Mouse (Mus musculus): ENCODE data around the gene Hist2h2ab. TPM values are rescaled to one million over a fixed set of nuclear protein-coding genes. Genes with fewer than 3 reads are reported as not detected.
A peak's percentile ranks its signal among the peaks of the same experiment; 100 is the strongest.

The Hist2h2ab gene
- polyA plus RNA-seq, 1 experiment from 2014 or later = 2.0 TPM

DNA sequence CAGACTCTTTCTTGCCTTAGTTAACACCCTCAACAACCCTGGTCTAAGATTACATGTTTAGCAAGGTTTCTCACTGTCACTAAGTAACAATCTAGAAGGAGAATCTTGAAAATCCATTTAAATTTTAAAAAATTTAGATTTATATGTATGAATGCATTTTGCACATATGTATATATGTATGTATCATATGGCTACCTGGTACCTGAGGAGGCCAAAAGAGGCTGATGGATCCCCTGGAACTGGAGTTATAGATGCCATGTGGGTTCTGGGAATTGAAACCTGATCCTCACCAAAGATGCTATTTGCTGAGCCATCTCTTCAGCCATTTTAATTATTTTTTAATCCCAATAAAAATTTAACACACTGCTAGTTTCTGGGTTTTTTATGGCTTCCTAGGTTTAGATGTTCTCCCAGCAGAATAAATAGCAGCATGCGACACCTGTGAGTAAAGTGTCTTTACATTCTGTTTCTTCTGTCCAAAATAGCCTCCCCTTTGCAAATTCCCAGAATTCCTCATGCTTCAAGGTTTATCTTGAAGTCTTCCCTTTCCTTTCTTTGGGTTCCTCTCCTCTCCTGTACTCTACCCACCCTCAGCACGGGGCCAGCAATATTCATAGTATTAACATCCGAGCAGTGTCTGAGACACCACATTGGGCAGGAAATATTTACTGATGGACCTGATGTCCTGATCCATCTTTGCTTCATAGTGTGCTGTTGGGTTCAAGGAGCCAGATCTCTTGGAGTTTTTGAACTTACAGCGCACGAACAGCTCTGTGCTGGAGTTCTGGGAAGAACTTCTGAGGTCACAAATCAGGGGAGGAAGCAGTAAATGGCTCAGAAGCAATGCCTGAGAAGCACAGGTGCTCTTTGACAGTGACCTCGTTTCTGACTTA, 28.7 kb downstream of the Hist2h2ab start:
- H3K4me1 ChIP-seq (replicated peaks) = peaks cover 44% of the 10 kb centered on the region

DNA sequence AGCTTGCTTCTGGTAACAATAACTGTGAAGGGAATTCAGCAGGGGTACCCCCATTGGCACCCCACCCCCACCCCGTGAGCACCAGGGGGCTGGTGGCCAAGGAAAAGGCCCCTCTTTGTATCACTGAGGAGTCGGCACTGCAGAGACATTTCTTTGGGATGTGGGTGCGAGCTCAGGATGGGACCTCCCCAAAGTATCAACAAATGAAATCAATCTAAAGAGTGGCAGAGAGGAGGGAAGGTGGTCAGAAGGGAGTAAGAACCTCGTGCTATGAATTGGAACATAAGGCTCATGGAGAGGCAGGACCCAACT, 29.3 kb downstream of the Hist2h2ab start:
- WGBS = 50% methylated on average over 4 of the region's 4 CpGs
- Histone ChIP-seq H3K9ac (replicated peaks) (no peak overlapping the region), H3K27ac (peak overlapping the region; percentile 18; the same call in 1 of the 2 replicates), H3K4me1 (replicated peaks) (peaks cover 38% of the 10 kb centered on the region), H3K9me3 (no peaks in the 10 kb centered on the region), H3K36me3 (no peaks in the 10 kb centered on the region), H3K27me3 (peaks cover 11% of the 10 kb centered on the region; the same call in 1 of the 2 replicates), H3K4me2 (peak overlapping the region; percentile 59), H3K4me3 (replicated peaks) (peak overlapping the region; percentile 46; the same call in 1 of the 2 replicates)
- ATAC-seq (ENCODE audit: insufficient number of reproducible peaks, insufficient read depth, low FRiP score, low TSS enrichment, low read depth) = no peak

More for the DNA sequence above, 28.7 kb downstream of the Hist2h2ab start:
- 39% methylated on average over 6 of the region's 6 CpGs for WGBS
- Histone ChIP-seq H3K4me2 (peak overlapping the region; percentile 59), H3K4me3 (replicated peaks) (peak overlapping the region; percentile 46), H3K36me3 (no peaks in the 10 kb centered on the region), H3K9me3 (no peaks in the 10 kb centered on the region), H3K27ac (peak overlapping the region; percentile 18; the same call in 1 of the 2 replicates), H3K9ac (replicated peaks) (no peak overlapping the region; the same call in 1 of the 2 replicates), H3K27me3 (peaks cover 6% of the 10 kb centered on the region; the same call in 1 of the 2 replicates)
- ATAC-seq (ENCODE audit: insufficient number of reproducible peaks, insufficient read depth, low FRiP score, low TSS enrichment, low read depth) = no peak

DNA sequence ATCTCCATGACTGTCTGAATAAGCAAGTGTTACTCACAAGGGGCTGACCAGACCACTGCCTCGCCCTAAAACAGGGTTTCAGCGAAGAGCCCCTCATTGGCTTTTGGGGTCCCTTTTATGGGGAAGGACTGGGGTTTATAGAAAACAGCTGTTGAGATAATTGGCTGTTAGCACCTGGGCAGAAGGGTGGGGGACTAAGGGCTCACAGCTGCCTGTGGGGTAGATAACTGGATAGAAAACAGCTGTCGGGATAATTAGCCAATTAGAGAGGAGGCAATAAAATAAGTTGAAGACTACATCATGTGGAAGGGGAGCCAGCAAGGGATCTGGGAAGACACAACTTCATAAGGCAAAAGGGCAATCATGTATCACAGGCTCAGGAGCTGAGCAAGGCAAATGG, 31.2 kb downstream of the Hist2h2ab start:
- peaks cover 12% of the 10 kb centered on the region; the same call in 1 of the 2 replicates for H3K27me3 ChIP-seq
- no peak overlapping the region for H3K4me3 ChIP-seq (replicated peaks)
- ATAC-seq (ENCODE audit: insufficient number of reproducible peaks, insufficient read depth, low FRiP score, low TSS enrichment, low read depth) = no peak
- H3K4me2 ChIP-seq = peak overlapping the region; percentile 30
- H3K4me1 ChIP-seq (replicated peaks) = peaks cover 32% of the 10 kb centered on the region
- 0 out of 2 replicates have a peak overlapping the region, but pooled peaks have one; percentile 17 for H3K27ac ChIP-seq
- H3K9me3 ChIP-seq = no peaks in the 10 kb centered on the region
- no peak overlapping the region for H3K9ac ChIP-seq (replicated peaks)
- 7% methylated on average over 3 of the region's 3 CpGs for WGBS
- no peaks in the 10 kb centered on the region for H3K36me3 ChIP-seq

GRCm38 (mm10) chr3:96251787-96252186, 32.1 kb downstream of the Hist2h2ab start:
- ATAC-seq (ENCODE audit: insufficient number of reproducible peaks, insufficient read depth, low FRiP score, low TSS enrichment, low read depth) = no peak
- H3K4me3 ChIP-seq (replicated peaks) = no peak overlapping the region
- peaks cover 12% of the 10 kb centered on the region; the same call in 1 of the 2 replicates for H3K27me3 ChIP-seq
- H3K36me3 ChIP-seq = no peaks in the 10 kb centered on the region
- peaks cover 32% of the 10 kb centered on the region for H3K4me1 ChIP-seq (replicated peaks)
- WGBS = 81% methylated on average over 3 of the region's 3 CpGs
- H3K9ac ChIP-seq (replicated peaks) = no peak overlapping the region
- H3K27ac ChIP-seq = no peak overlapping the region
- no peaks in the 10 kb centered on the region for H3K9me3 ChIP-seq
- no peak overlapping the region for H3K4me2 ChIP-seq

DNA sequence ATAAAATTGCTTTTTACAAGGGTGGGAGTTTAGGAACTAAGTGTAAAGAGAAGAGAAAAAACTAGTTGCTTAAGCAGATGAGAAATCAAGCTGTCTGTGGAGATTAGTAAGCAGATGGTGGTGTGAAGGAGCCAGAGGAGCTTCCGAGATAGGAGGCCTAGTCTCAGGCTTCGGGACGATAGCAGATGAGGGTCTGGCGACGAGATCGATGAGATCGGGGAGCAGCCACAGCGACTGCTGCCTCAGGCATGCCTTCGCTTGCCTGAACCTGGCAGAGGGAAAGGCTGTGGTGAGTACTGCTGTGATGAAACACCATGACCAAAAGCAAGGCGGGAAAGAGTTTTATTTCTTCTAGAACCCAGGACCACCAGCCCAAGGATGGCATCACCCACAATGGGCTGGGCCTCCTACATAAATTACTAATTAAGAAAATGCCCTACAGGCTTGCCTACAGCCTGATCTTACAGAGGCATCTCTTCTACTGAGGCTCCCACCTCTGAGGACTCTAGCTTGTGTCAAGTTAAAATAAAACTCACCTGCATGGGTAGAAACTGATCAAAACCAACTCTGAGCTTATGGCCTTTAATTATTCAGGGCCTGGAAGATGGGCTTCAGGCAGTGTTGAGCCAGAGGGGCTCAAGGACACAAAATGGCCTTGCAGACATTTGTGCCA, 35.2 kb downstream of the Hist2h2ab start:
- H3K9me3 ChIP-seq = no peaks in the 10 kb centered on the region
- H3K4me2 ChIP-seq = no peak overlapping the region
- no peak overlapping the region for H3K4me3 ChIP-seq (replicated peaks)
- no peak overlapping the region for H3K27ac ChIP-seq
- H3K9ac ChIP-seq (replicated peaks) = no peak overlapping the region
- no peak for ATAC-seq (ENCODE audit: insufficient number of reproducible peaks, insufficient read depth, low FRiP score, low TSS enrichment, low read depth)
- H3K4me1 ChIP-seq (replicated peaks) = peaks cover 16% of the 10 kb centered on the region
- 40% methylated on average over 10 of the region's 10 CpGs for WGBS
- H3K36me3 ChIP-seq = no peaks in the 10 kb centered on the region
- H3K27me3 ChIP-seq = peaks cover 12% of the 10 kb centered on the region; the same call in 1 of the 2 replicates

DNA sequence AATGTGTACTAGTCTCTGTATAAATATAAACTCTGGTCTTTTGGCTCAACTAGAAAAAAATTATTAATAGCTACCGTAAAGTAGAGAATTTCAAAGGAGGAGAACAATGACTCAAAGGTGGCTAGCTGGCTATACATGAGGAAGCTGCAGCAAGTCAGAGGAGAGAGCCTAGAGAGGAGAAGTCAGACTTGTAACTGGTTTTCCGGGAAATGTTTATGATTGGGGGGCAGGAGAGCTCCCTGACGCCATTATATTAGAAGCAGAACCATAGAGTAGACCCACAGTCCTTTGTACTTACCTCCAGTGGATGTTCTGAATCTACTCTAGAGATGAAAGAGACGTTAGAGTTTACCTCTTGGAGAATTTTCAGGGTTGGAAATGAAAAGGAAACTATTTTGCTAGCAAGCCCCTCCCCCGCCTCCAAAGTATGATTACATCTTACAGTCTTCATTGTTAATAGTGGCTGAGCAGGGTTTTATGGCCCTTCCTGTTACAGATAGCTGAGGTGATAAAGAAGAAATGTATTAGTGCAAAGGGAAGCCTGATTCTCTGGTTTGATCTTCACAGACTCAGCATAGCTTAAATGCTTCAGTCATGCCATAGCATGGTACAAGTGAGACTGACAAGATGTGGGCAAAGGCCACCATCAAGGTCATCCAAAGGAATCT, 36.4 kb downstream of the Hist2h2ab start:
- Histone ChIP-seq H3K4me3 (replicated peaks) (no peak overlapping the region), H3K27me3 (peaks cover 12% of the 10 kb centered on the region; the same call in 1 of the 2 replicates), H3K27ac (no peak overlapping the region), H3K4me1 (replicated peaks) (peaks cover 4% of the 10 kb centered on the region), H3K36me3 (no peaks in the 10 kb centered on the region), H3K4me2 (no peak overlapping the region), H3K9ac (replicated peaks) (no peak overlapping the region), H3K9me3 (no peaks in the 10 kb centered on the region)
- 72% methylated on average over 5 of the region's 5 CpGs for WGBS
- ATAC-seq (ENCODE audit: insufficient number of reproducible peaks, insufficient read depth, low FRiP score, low TSS enrichment, low read depth) = no peak

- Histone ChIP-seq H3K4me2 (no peak overlapping the region), H3K36me3 (no peaks in the 10 kb centered on the region), H3K4me3 (replicated peaks) (no peak overlapping the region), H3K4me1 (replicated peaks) (peaks cover 9% of the 10 kb centered on the region), H3K9ac (replicated peaks) (no peak overlapping the region), H3K9me3 (no peaks in the 10 kb centered on the region), H3K27me3 (peaks cover 12% of the 10 kb centered on the region; the same call in 1 of the 2 replicates), H3K27ac (no peak overlapping the region)
- no peak for ATAC-seq (ENCODE audit: insufficient number of reproducible peaks, insufficient read depth, low FRiP score, low TSS enrichment, low read depth)
- WGBS = 59% methylated on average over 3 of the region's 3 CpGs
These were observed 37.5 kb downstream of the Hist2h2ab start for GRCm38 (mm10) chr3:96257190-96257589.

- H3K9me3 ChIP-seq = no peaks in the 10 kb centered on the region
- peaks cover 24% of the 10 kb centered on the region for H3K4me1 ChIP-seq (replicated peaks)
- no peaks in the 10 kb centered on the region for H3K36me3 ChIP-seq
- no peaks in the 10 kb centered on the region for H3K27me3 ChIP-seq
- no peak for ATAC-seq (ENCODE audit: insufficient number of reproducible peaks, insufficient read depth, low FRiP score, low TSS enrichment, low read depth)
- H3K9ac ChIP-seq (replicated peaks) = no peak overlapping the region
- no peak overlapping the region for H3K4me2 ChIP-seq
- no peak overlapping the region for H3K4me3 ChIP-seq (replicated peaks)
- H3K27ac ChIP-seq = no peak overlapping the region
- WGBS = 88% methylated on average over 5 of the region's 5 CpGs
These were observed 40.6 kb downstream of the Hist2h2ab start for GRCm38 (mm10) chr3:96260220-96260619.

GRCm38 (mm10) chr3:96261623-96262022, 42.0 kb downstream of the Hist2h2ab start:
- 69% methylated on average over 3 of the region's 3 CpGs for WGBS
- H3K27me3 ChIP-seq = no peaks in the 10 kb centered on the region
- H3K36me3 ChIP-seq = no peaks in the 10 kb centered on the region
- H3K4me2 ChIP-seq = peak overlapping the region; percentile 76
- peaks cover 25% of the 10 kb centered on the region for H3K4me1 ChIP-seq (replicated peaks)
- H3K9ac ChIP-seq (replicated peaks) = peak overlapping the region; percentile 80
- H3K27ac ChIP-seq = peak overlapping the region; percentile 98
- H3K9me3 ChIP-seq = no peaks in the 10 kb centered on the region
- peak overlapping the region; percentile 61; the same call in 1 of the 2 replicates for H3K4me3 ChIP-seq (replicated peaks)
- ATAC-seq (ENCODE audit: insufficient number of reproducible peaks, insufficient read depth, low FRiP score, low TSS enrichment, low read depth) = no peak

DNA sequence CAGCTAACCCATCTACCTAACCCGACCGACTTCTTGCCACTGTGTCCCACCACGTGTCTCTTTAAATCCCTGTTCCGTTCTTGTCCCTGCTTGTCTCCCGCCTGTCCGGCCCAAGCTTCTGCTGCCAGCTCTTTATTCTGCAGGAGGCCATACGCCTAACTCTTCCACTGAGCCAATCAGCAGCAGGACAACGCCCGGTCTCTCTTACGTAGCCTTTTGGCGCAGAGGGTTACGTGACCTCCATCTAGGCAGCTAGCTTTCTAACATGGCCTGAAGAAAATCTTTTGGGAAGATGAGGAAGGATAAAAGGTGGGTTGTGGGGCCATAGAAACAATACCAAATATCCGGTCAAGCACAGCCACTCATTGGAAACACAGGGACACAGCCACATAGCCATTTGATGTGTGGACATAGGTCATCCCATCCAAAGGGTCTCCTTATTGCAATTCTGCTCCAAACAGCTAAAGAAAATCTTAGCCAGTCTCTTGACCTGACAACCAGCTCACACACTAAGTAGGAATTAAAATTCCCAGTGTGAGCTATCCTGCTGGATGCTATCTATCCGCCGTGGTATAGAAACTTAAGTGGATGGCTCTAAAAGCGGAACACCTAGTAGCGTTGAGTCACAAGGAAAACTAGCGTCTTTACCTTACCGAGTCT, 42.7 kb downstream of the Hist2h2ab start:
- Histone ChIP-seq H3K4me3 (replicated peaks) (peak overlapping the region; percentile 61), H3K4me1 (replicated peaks) (peaks cover 25% of the 10 kb centered on the region), H3K4me2 (peak overlapping the region; percentile 76), H3K36me3 (no peaks in the 10 kb centered on the region), H3K27ac (peak overlapping the region; percentile 98), H3K9ac (replicated peaks) (peak overlapping the region; percentile 80), H3K9me3 (no peaks in the 10 kb centered on the region), H3K27me3 (no peaks in the 10 kb centered on the region)
- WGBS = 2% methylated on average over 19 of the region's 19 CpGs
- ATAC-seq (ENCODE audit: insufficient number of reproducible peaks, insufficient read depth, low FRiP score, low TSS enrichment, low read depth) = peak; percentile 60
